Comparison of ENCODE assay signal across 23 mouse cellular contexts in genomic region chr6:23014988-23015613, GRCm38 (mm10).
DNase-seq lines count a peak whose midpoint lies in the region; ATAC-seq lines count a peak whose summit lies in the region.
"Had no signal": no experiment of that assay in that cellular context is flagged by ENCODE, and none has a peak within 500 bp of the region (broad histone marks: within the 10 kb centered on the region; RNA-seq: fewer than 3 reads in every experiment).

No protein-coding gene starts in this region.

- WGBS in forebrain, embryonic 13.5 days = 38% methylated on average over 4 of the region's 4 CpGs
- WGBS in forebrain, embryonic 15.5 days = 35% methylated on average over 4 of the region's 4 CpGs
- WGBS in hindbrain, embryonic 14.5 days = 64% methylated on average over 4 of the region's 4 CpGs
- WGBS in hindbrain, embryonic 10.5 days = 85% methylated on average over 4 of the region's 4 CpGs
- WGBS in neural tube, embryonic 14.5 days = 49% methylated on average over 4 of the region's 4 CpGs

- H3K4me2 ChIP-seq in forebrain, embryonic 13.5 days = no peak overlapping the region
- no peak overlapping the region for H3K4me2 ChIP-seq in forebrain, embryonic 15.5 days (replicated peaks)
- H3K4me2 ChIP-seq in hindbrain, embryonic 14.5 days (replicated peaks) = no peak overlapping the region
- no peak overlapping the region for H3K4me2 ChIP-seq in neural tube, embryonic 14.5 days (ENCODE audit: low read depth, low read length)
- H3K4me2 ChIP-seq: heart, embryonic 12.5 days; hindbrain, embryonic 12.5 days had no signal

- peak; percentile 48; the same call in 1 of the 2 replicates for ATAC-seq in forebrain, embryonic 13.5 days
- ATAC-seq in forebrain, embryonic 15.5 days (replicated peaks) = no peak
- ATAC-seq in hindbrain, embryonic 14.5 days (ENCODE audit: low FRiP score) = peak; percentile 55; the same call in 1 of the 2 replicates
- ATAC-seq in neural tube, embryonic 14.5 days (ENCODE audit: low read depth) = peak; percentile 69; the same call in 1 of the 2 replicates
- ATAC-seq: activated CD4-positive, CD25-positive, alpha-beta regulatory T cell, adult 4 months; inflammation-experienced regulatory T-cells, adult 6 months; intestine, postnatal 0 days; Patski had no signal

- peaks cover 23% of the 10 kb centered on the region for H3K36me3 ChIP-seq in forebrain, embryonic 13.5 days (ENCODE audit: poor library complexity, severe bottlenecking)
- peaks cover 24% of the 10 kb centered on the region for H3K36me3 ChIP-seq in forebrain, embryonic 15.5 days
- H3K36me3 ChIP-seq in hindbrain, embryonic 14.5 days (replicated peaks; ENCODE audit: control insufficient read depth, insufficient read depth) = peaks cover 4% of the 10 kb centered on the region
- H3K36me3 ChIP-seq in hindbrain, embryonic 10.5 days = 0 out of 2 replicates have a peak, but pooled peaks cover 3% of the 10 kb centered on the region
- H3K36me3 ChIP-seq in neural tube, embryonic 14.5 days (ENCODE audit: control insufficient read depth, insufficient read depth, low read length) = no peaks in the 10 kb centered on the region
- H3K36me3 ChIP-seq: embryonic facial prominence, embryonic 10.5 days; heart, embryonic 12.5 days; hindbrain, embryonic 12.5 days had no signal

- no peak overlapping the region for H3K4me3 ChIP-seq in forebrain, embryonic 13.5 days
- H3K4me3 ChIP-seq in forebrain, embryonic 15.5 days = no peak overlapping the region
- no peak overlapping the region for H3K4me3 ChIP-seq in hindbrain, embryonic 14.5 days (replicated peaks; ENCODE audit: low read length)
- no peak overlapping the region for H3K4me3 ChIP-seq in hindbrain, embryonic 10.5 days
- H3K4me3 ChIP-seq in neural tube, embryonic 14.5 days (ENCODE audit: low read depth, low read length) = no peak overlapping the region
- H3K4me3 ChIP-seq: embryonic facial prominence, embryonic 10.5 days; heart, adult 2 months; heart, embryonic 12.5 days; hindbrain, embryonic 12.5 days had no signal

- no peak overlapping the region for H3K27ac ChIP-seq in forebrain, embryonic 13.5 days
- H3K27ac ChIP-seq in forebrain, embryonic 15.5 days (replicated peaks) = no peak overlapping the region
- peak overlapping the region; percentile 11; the same call in 1 of the 2 replicates for H3K27ac ChIP-seq in hindbrain, embryonic 14.5 days
- no peak overlapping the region for H3K27ac ChIP-seq in hindbrain, embryonic 10.5 days
- no peak overlapping the region for H3K27ac ChIP-seq in neural tube, embryonic 14.5 days (ENCODE audit: low read depth, low read length)
- H3K27ac ChIP-seq: embryonic facial prominence, embryonic 10.5 days; heart, adult 2 months; hindbrain, embryonic 12.5 days had no signal

- no peak for DNase-seq in hindbrain, embryonic 14.5 days (ENCODE audit: low spot score)
- no peak for DNase-seq in hindbrain, embryonic 10.5 days (ENCODE audit: low spot score)
- peak; percentile 17 for DNase-seq in Muller cell, postnatal 12 days (ENCODE audit: inconsistent ontology term)
- no peak for DNase-seq in cerebellum, postnatal 4 days (ENCODE audit: low spot score in 2 of 2)
- no peak for DNase-seq in adrenal gland, adult 8-10 months
- DNase-seq: adrenal gland, adult 2 months; adrenal gland, postnatal 36 days; cerebellum, adult 11 months; cerebellum, adult 8-10 months; cerebellum, postnatal 14 days; gastrocnemius, postnatal 10 days; heart, adult 2 months; kidney, adult 8-10 months had no signal

- no peaks in the 10 kb centered on the region for H3K9me3 ChIP-seq in forebrain, embryonic 13.5 days (replicated peaks)
- no peaks in the 10 kb centered on the region for H3K9me3 ChIP-seq in forebrain, embryonic 15.5 days
- H3K9me3 ChIP-seq in hindbrain, embryonic 14.5 days (ENCODE audit: control insufficient read depth, low read length) = no peaks in the 10 kb centered on the region
- no peaks in the 10 kb centered on the region for H3K9me3 ChIP-seq in hindbrain, embryonic 10.5 days
- H3K9me3 ChIP-seq in neural tube, embryonic 14.5 days (ENCODE audit: control insufficient read depth, low read length) = no peaks in the 10 kb centered on the region
- H3K9me3 ChIP-seq: embryonic facial prominence, embryonic 10.5 days; heart, embryonic 12.5 days; hindbrain, embryonic 12.5 days had no signal

- H3K9ac ChIP-seq in forebrain, embryonic 13.5 days = no peak overlapping the region
- H3K9ac ChIP-seq in forebrain, embryonic 15.5 days (replicated peaks) = no peak overlapping the region
- H3K9ac ChIP-seq in hindbrain, embryonic 14.5 days = no peak overlapping the region
- H3K9ac ChIP-seq in neural tube, embryonic 14.5 days (replicated peaks; ENCODE audit: low read depth, low read length) = no peak overlapping the region
- H3K9ac ChIP-seq: heart, embryonic 12.5 days; hindbrain, embryonic 12.5 days had no signal

- no peaks in the 10 kb centered on the region for H3K27me3 ChIP-seq in forebrain, embryonic 13.5 days
- no peaks in the 10 kb centered on the region for H3K27me3 ChIP-seq in forebrain, embryonic 15.5 days
- H3K27me3 ChIP-seq in hindbrain, embryonic 14.5 days (ENCODE audit: control insufficient read depth, insufficient read depth, low read length) = no peaks in the 10 kb centered on the region
- H3K27me3 ChIP-seq in hindbrain, embryonic 10.5 days (ENCODE audit: insufficient read depth, poor library complexity, severe bottlenecking) = no peaks in the 10 kb centered on the region
- no peaks in the 10 kb centered on the region for H3K27me3 ChIP-seq in neural tube, embryonic 14.5 days (ENCODE audit: control insufficient read depth, insufficient read depth, low read length)
- H3K27me3 ChIP-seq: heart, embryonic 12.5 days; hindbrain, embryonic 12.5 days; Patski had no signal

- H3K4me1 ChIP-seq in forebrain, embryonic 13.5 days = no peaks in the 10 kb centered on the region
- no peaks in the 10 kb centered on the region for H3K4me1 ChIP-seq in forebrain, embryonic 15.5 days
- no peaks in the 10 kb centered on the region for H3K4me1 ChIP-seq in hindbrain, embryonic 14.5 days (replicated peaks; ENCODE audit: control insufficient read depth, insufficient read depth, low read length)
- no peaks in the 10 kb centered on the region for H3K4me1 ChIP-seq in hindbrain, embryonic 10.5 days (replicated peaks)
- H3K4me1 ChIP-seq in neural tube, embryonic 14.5 days (ENCODE audit: control insufficient read depth, insufficient read depth, low read length) = no peaks in the 10 kb centered on the region
- H3K4me1 ChIP-seq: embryonic facial prominence, embryonic 10.5 days; heart, embryonic 12.5 days; hindbrain, embryonic 12.5 days had no signal
